Mouse (Mus musculus) ES-E14 (cell line): Measurements from ENCODE around the gene Tomm34. TPM values are rescaled to one million over a fixed set of nuclear protein-coding genes. Genes with fewer than 3 reads are reported as not detected.
A peak's percentile ranks its signal among the peaks of the same experiment; 100 is the strongest.

ENCODE experiments used
- DNase-seq: peaks from one replicate; pipeline ENCODE4 v3.0.0-alpha.2; 2013; ENCODE audit warnings: low read depth, low spot score
- H3K27ac ChIP-seq: 2 replicates; pipeline ENCODE4 v1.5.1; 2012; ENCODE audit warnings: low read depth, mild to moderate bottlenecking, low read length, moderate library complexity, mixed read lengths; ENCODE audit not compliant: poor library complexity, insufficient read depth, severe bottlenecking
- H3K36me3 ChIP-seq: 2 replicates; pipeline ENCODE4 v1.6.1; 2012; ENCODE audit warnings: mild to moderate bottlenecking, low read length, moderate library complexity, mixed read lengths; ENCODE audit not compliant: control insufficient read depth, poor library complexity, insufficient read depth, severe bottlenecking
- H3K4me1 ChIP-seq, 2 experiments: fragments of 150-350 bp in 1 of 2; sonication (generic) in 1 of 2; 2 replicates each; pipeline ENCODE4 v1.6.1; 2012; ENCODE audit warnings: low read length in 2 of 2, mild to moderate bottlenecking in 1 of 2, mixed read lengths in 1 of 2; ENCODE audit not compliant: control insufficient read depth in 2 of 2, insufficient read depth in 2 of 2, poor library complexity in 1 of 2
- H3K4me3 ChIP-seq, 2 experiments: fragments of 150-350 bp in 1 of 2; sonication (generic) in 1 of 2; 2 replicates each; pipeline ENCODE4 v1.5.1; 2012; ENCODE audit warnings: low read length in 2 of 2, low read depth in 1 of 2, mild to moderate bottlenecking in 1 of 2, mixed read lengths in 1 of 2; ENCODE audit not compliant: insufficient read depth in 1 of 2, poor library complexity in 1 of 2, severe bottlenecking in 1 of 2
- H3K9ac ChIP-seq: 2 replicates; pipeline ENCODE4 v1.6.1; 2012; ENCODE audit warnings: low read depth, mild to moderate bottlenecking, low read length, mixed read lengths; ENCODE audit not compliant: poor library complexity, insufficient read depth, severe bottlenecking
- H3K9me3 ChIP-seq: fragments of 150-350 bp; sonication (generic); 2 replicates; pipeline ENCODE4 v1.6.1; 2012; ENCODE audit warnings: low read depth, mild to moderate bottlenecking, low read length; ENCODE audit not compliant: control insufficient read depth, insufficient read depth
- CHD2 ChIP-seq: IDR thresholded peaks from 2 replicates; pipeline ENCODE4 v1.6.1; 2014; ENCODE audit warnings: mild to moderate bottlenecking, low read depth, low read length, inconsistent platforms
- HCFC1 ChIP-seq: IDR thresholded peaks from 2 replicates; pipeline ENCODE4 v1.6.1; 2012; ENCODE audit warnings: low read length, inconsistent platforms, borderline replicate concordance; ENCODE audit not compliant: insufficient read depth
- MAFK ChIP-seq: IDR thresholded peaks from 2 replicates; pipeline ENCODE4 v1.6.1; 2014; ENCODE audit warnings: mild to moderate bottlenecking, low read depth, low read length, inconsistent platforms; ENCODE audit not compliant: insufficient read depth
- ZC3H11A ChIP-seq: IDR thresholded peaks from 2 replicates; pipeline ENCODE4 v1.6.1; 2012; ENCODE audit warnings: low read depth, mild to moderate bottlenecking, inconsistent platforms, low read length, borderline replicate concordance
- ZNF384 ChIP-seq: IDR thresholded peaks from 2 replicates; pipeline ENCODE4 v1.6.1; 2012; ENCODE audit warnings: low read depth, low read length, inconsistent platforms
- in situ Hi-C, 2 experiments: fragments of 600-800 bp; cut with MboI; formaldehyde crosslinking; loops; one replicate each; pipeline ENCODE4 v1.15.1; 2025; ENCODE audit warnings: low sequenced_read_pairs in 2 of 2, inconsistent platforms in 1 of 2; ENCODE audit not compliant: unreplicated experiment in 2 of 2
- total RNA-seq: library from RNA; depleted of rRNA; stranded (reverse); fragments of 300-350 nt; gene quantifications from 2 replicates; pipeline ENCODE4 v1.2.3, GENCODE M21; 2012

The Tomm34 gene
- total RNA-seq, 1 experiment, result 41.5 TPM

GRCm38 (mm10) chr2:164070142-164070764 lies 716 bp downstream of the Tomm34 start, which contains the start of gene Stk4:
Gene Stk4, plus strand, starts transcription at chr2:164070322.
- peak within 1 kb of the TSS; percentile 92 to 96 for H3K4me3 ChIP-seq
- TF ChIP-seq ZNF384, result no peak
- H3K4me1 ChIP-seq, result peaks cover 0 to 7% of the 10 kb centered on the region in 2 experiments; a peak in 2 of 4 replicates
- DNase-seq, result no peak
- in situ Hi-C loops, result no loop called here
- no peak within 1 kb of the TSS; the same call in 1 of the 2 replicates for H3K27ac ChIP-seq
- H3K36me3 ChIP-seq, result peaks cover 12% of the 10 kb centered on the region
- H3K9me3 ChIP-seq, result no peaks in the 10 kb centered on the region
- peak within 1 kb of the TSS; percentile 92 for H3K9ac ChIP-seq

- Histone ChIP-seq H3K4me3 (no peak overlapping the region), H3K36me3 (peaks cover 67% of the 10 kb centered on the region), H3K9me3 (no peaks in the 10 kb centered on the region), H3K9ac (no peak overlapping the region), H3K4me1 (peaks cover 0 to under 1% of the 10 kb centered on the region in 2 experiments; a peak in 2 of 4 replicates), H3K27ac (no peak overlapping the region)
- in situ Hi-C loops, result no loop called here
- no peak for DNase-seq
- no peak for TF ChIP-seq ZC3H11A
- no peak for TF ChIP-seq MAFK
- TF ChIP-seq HCFC1, result no peak
- no peak for TF ChIP-seq CHD2
- TF ChIP-seq ZNF384, result no peak
These were observed 11.2 kb downstream of the Tomm34 start for GRCm38 (mm10) chr2:164059634-164060235.

- H3K4me1 ChIP-seq, result 0 out of 4 replicates have a peak, but pooled peaks cover 0 to 1% of the 10 kb centered on the region in 2 experiments
- H3K36me3 ChIP-seq, result peaks cover 52% of the 10 kb centered on the region
- in situ Hi-C loops, result no loop called here
- no peak for DNase-seq
- H3K9ac ChIP-seq, result no peak overlapping the region
- TF ChIP-seq CHD2, result no peak
- TF ChIP-seq ZC3H11A, result no peak
- TF ChIP-seq HCFC1, result no peak
- no peak for TF ChIP-seq ZNF384
- TF ChIP-seq MAFK, result no peak
- no peaks in the 10 kb centered on the region for H3K9me3 ChIP-seq
- no peak overlapping the region for H3K4me3 ChIP-seq
- no peak overlapping the region for H3K27ac ChIP-seq
These were observed 16.3 kb downstream of the Tomm34 start for GRCm38 (mm10) chr2:164054671-164055070.

- peaks cover 43% of the 10 kb centered on the region for H3K36me3 ChIP-seq
- DNase-seq, result no peak
- TF ChIP-seq HCFC1 (no peak), CHD2 (no peak), MAFK (no peak), ZNF384 (no peak), ZC3H11A (no peak)
These were observed 17.2 kb downstream of the Tomm34 start for GRCm38 (mm10) chr2:164053767-164054166.

More at GRCm38 (mm10) chr2:164053767-164054166, 17.2 kb downstream of the Tomm34 start:
- in situ Hi-C loops, result no loop called here
- H3K4me3 ChIP-seq, result no peak overlapping the region
- H3K9me3 ChIP-seq, result no peaks in the 10 kb centered on the region
- 0 out of 4 replicates have a peak, but pooled peaks cover 0 to 3% of the 10 kb centered on the region in 2 experiments for H3K4me1 ChIP-seq
- H3K9ac ChIP-seq, result no peak overlapping the region
- no peak overlapping the region for H3K27ac ChIP-seq
